Mouse (Mus musculus) layer of hippocampus, adult 11-12 months (tissue): ENCODE data around the gene Poldip3.
"Not testable (repeated sequence)": the region's sequence is repeated elsewhere in the genome, so short reads cannot be mapped to it uniquely, and the experiment has no call there.

Experiments used
- DNase-seq: peaks from one replicate; pipeline ENCODE4 v3.0.0; 2022; ENCODE audit warnings: low spot score

The Poldip3 gene

DNA sequence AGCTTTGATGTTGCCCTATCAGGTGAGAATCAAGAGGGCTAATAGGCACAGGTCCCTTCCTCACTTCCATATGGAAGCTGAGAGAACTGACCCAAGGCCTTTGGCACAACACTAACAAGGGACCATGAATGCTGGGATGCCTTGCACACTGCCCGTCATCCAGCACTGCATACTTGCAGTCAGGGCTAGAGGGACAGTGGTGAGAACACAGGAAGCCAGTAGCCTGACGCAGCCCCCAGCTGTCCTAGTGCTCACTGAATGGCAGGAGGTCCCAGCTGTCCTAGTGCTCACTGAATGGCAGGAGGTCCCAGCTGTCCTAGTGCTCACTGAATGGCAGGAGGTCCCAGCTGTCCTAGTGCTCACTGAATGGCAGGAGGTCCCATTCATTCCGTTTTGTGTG lies 22.1 kb downstream of the Poldip3 start:
- not testable (repeated sequence) for DNase-seq

DNA sequence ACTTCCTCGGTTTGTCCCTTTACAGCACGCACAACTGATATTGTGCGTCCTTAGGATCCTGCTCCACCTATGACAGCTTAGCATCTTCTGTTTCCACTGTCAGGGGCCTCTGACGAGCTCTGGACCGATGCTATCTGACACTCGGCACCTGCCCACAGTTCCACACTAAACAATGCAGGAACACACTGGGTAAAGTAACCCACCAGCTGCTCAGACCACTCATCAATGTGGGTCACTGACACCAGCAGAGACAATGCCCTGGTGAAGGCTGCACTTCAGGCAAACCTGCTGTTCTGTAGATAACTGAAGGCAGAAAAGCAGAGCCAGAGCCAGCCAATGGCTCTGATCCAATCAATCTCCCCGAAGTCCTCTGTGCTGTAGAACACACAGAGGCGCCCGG lies 22.6 kb downstream of the Poldip3 start:
- no peak for DNase-seq

DNA sequence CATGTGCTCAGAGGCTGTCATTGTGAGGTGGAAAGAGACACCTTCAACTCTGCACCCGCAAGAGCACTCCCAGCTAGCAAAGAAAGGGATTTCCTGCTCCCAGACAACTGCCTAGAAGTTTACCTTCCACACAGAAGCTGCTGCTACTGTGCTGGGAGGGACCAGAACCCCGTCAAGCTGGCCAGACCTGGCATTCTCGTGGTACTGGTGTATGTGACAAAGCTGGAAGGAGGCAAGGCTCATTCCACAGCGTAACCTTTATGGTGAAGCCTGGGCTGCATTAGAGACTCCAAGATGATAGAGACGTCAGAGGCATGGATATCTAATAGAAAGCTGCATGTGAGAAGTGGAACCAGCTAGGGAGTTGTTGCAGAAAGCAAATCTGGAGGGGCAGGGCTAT lies 24.6 kb downstream of the Poldip3 start:
- DNase-seq: no peak

DNA sequence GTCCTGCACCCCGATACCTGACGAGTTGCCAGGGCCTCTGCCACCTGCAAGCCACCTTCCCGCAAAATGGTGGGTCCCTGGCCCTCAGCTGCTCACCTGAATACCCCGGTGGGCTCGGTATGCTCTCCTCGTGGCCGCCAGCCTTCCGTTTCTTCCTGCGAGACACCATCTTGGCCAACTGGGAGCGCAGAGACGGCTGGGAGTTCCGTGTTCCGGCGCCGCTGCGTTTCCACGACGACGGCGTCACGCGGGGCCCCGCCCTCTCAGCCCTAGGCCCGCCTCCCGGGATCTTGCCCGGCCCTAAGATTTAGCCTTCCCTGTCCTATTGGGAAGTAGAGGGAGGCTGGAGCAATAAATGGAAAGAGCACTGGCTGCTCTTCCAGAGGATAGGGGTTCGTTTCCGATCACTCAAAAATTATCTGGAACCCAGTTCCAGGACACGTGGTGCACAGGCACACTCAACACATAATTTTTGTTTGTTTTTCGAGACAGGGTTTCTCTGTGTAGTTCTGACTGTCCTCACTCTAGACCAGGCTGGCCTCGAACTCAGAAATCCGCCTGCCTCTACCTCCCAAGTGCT lies 26.5 kb downstream of the Poldip3 start, which contains the start of gene Rrp7a:
Gene Rrp7a (minus strand): TSS at position 236 of the 580 bp plus-strand sequence.
- peak; percentile 90 for DNase-seq

GRCm38 (mm10) chr15:83121709-83122565 lies 27.2 kb downstream of the Poldip3 start:
- peak; percentile 60 for DNase-seq

GRCm38 (mm10) chr15:83118360-83118759 lies 30.8 kb downstream of the Poldip3 start:
- peak; percentile 62 for DNase-seq

DNA sequence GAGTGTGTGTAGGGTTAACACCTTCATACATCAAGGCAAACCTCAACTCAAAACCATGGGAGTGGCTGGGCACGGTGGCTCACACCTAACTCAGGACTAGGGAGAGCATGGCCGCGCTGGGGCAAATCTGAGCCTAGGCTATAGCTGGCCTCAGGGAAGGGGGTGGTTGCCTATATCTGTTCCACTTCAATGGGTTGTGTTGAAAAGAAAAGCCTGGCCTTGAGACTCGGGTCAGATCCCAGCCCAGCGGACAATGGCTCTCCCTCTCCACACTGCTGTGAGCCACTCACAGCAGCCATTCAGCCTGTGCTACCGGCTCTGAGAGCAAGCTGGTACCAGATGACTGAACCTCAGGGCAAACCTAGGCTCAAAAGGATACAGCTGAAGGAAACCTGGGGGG lies 34.1 kb downstream of the Poldip3 start:
- no peak for DNase-seq

GRCm38 (mm10) chr15:83114106-83114505 lies 35.1 kb downstream of the Poldip3 start:
- DNase-seq: no peak

- peak; percentile 74 for DNase-seq
These were observed 36.3 kb downstream of the Poldip3 start for GRCm38 (mm10) chr15:83112898-83113297.

DNA sequence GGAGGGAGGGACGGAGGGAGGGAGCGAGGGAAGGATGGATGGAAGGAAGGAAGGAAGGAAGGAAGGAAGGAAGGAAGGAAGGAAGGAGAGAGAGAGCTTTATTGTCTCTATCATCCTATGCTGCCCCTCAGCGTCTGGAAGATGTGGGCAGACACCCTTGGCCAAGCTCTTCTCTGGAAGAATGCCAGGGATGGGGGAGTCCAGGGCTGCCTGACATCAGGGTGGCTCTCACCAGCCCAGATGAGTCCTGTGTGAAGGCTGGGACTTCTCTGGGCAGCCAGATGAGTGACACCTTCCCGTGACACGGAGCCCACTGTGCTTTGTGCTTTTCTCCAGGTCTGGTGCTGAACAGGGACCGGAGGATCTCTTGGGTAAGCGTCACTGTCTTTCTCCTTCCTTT lies 37.3 kb downstream of the Poldip3 start:
- DNase-seq: no peak

DNA sequence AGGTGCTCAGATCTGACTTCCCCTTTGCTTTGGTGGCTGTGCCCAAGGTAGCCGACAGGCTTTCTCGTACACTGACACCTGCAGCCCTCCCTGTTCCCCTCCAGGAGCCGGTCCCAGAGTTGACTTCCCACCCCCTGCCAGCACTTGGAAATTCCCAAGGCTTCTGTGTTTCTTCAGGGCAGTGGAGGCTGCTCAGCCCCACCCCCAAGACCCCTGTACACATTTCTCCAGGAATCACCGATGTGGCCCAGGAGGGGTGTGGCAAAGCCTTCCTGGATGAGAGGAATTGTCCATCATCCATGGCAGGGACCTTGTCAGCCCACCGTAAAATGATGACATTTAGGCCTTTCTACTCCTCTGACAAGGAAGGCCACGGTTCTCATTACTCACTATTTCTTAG lies 37.9 kb downstream of the Poldip3 start:
- no peak for DNase-seq

DNA sequence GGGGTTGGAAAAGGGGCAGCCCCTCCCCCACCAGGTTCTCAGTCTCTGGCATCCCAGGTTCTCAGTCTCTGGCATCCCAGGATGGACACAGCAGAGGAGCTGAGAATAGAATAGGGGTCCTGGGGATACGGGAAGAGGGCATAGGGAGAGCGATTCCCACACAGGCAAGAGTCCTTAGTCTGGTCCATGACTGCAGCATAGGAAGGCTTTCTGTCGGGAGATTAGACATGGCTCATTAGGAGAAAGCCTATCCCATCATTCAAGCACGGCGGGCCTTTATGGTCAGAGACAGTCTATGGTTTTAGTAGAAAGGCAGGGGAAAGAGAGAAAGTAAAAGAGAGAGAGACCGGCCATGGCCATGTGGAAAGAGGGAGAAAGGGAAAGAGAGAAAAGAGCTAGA lies 41.4 kb downstream of the Poldip3 start:
- DNase-seq: no peak

- DNase-seq: no peak
These were observed 42.8 kb downstream of the Poldip3 start for GRCm38 (mm10) chr15:83106426-83106825.

GRCm38 (mm10) chr15:83103111-83103510 lies 46.1 kb downstream of the Poldip3 start:
- no peak for DNase-seq

- DNase-seq: no peak
These were observed 48.9 kb downstream of the Poldip3 start for GRCm38 (mm10) chr15:83100332-83100662.

DNA sequence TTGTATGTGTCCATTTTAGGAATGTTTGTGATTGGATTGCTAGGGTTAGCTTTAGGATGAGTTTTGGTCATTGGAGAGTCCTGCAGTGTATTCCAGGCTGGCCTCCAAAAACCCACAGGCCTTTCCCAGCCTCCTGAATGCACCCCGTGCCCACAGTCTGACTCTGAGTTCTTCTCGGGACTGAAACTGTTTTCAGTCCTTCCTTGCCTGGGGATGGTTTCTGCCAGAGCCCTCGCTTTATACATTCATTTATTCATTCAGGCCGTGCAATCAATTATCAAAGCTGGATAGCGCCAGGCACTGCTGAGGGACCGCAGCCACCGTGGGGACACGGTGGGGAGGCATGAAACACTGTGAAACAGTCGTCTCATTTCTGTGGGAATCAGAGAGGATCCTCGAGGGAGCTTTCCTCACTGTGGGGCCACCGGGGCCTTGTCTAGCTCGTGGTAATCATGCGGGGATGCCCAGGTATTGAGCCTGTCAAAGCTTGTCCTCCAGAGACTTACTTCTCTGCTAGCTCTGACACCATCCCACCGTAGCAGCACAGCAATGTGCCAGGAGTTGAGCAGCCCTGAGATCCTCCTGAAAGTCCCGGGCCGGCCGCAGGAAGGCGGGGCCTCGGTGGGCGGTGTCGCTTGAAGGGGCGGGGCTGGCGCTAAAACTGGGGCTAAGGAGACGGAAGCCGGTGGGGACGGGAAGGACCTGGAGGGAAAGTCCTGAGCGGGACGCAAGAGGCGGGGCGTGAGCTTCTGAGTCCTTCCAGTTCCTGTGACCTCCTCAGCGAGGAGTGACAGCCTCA lies 49.5 kb downstream of the Poldip3 start:
- peak; percentile 70 for DNase-seq

GRCm38 (mm10) chr15:83095950-83096349 lies 53.2 kb downstream of the Poldip3 start:
- DNase-seq: no peak

DNA sequence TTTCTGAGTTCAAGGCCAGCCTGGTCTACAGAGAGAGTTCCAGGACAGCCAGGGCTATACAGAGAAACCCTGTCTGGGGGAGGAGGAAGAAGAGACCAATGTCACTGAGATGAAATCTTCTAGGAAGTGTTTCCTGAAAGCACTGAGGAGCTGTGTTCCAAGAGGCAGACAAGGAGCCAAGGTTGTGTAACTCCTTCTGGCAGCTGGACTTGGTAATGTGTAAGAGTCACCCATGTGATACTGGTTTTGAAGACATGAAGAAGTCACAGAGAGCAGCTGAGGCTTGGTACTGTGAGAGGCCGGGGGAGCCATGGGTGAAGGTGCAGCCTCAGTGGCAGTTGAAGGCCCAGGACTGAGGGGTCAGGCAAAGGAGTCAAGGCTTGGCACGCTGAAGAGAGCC lies 55.5 kb downstream of the Poldip3 start:
- no peak for DNase-seq

DNA sequence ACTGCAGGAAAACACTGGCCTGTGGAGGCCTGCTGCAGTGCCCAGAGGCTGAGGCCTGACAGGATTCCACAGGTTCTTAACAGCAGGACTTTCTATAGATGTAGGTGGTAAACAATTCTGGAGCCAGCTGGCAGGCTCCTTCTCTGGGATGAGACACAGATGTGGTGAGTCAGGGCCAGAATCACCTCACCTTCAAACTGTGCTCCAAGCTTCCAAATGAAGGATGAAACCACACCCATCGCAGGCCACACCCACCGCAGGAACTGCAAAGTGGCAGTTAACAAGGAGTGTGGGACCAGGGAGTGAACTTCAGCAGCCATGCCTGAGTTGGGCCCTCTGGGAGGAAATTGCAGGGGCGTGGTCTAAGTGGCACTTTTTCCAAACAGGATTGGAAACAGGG lies 58.3 kb downstream of the Poldip3 start:
- DNase-seq: no peak

DNA sequence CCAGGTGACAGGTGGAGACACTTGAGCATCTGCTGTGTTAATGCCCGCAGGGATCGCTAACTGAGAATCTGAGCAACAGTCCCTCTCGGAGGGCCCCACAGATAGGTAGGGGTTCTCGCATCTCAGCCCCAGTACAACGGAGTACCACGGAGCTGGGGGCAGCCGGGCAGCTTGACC lies 59.9 kb downstream of the Poldip3 start, which contains the start of gene Serhl:
Gene Serhl (plus strand): TSS at position 78 of the 177 bp plus-strand sequence.
- no peak for DNase-seq

DNA sequence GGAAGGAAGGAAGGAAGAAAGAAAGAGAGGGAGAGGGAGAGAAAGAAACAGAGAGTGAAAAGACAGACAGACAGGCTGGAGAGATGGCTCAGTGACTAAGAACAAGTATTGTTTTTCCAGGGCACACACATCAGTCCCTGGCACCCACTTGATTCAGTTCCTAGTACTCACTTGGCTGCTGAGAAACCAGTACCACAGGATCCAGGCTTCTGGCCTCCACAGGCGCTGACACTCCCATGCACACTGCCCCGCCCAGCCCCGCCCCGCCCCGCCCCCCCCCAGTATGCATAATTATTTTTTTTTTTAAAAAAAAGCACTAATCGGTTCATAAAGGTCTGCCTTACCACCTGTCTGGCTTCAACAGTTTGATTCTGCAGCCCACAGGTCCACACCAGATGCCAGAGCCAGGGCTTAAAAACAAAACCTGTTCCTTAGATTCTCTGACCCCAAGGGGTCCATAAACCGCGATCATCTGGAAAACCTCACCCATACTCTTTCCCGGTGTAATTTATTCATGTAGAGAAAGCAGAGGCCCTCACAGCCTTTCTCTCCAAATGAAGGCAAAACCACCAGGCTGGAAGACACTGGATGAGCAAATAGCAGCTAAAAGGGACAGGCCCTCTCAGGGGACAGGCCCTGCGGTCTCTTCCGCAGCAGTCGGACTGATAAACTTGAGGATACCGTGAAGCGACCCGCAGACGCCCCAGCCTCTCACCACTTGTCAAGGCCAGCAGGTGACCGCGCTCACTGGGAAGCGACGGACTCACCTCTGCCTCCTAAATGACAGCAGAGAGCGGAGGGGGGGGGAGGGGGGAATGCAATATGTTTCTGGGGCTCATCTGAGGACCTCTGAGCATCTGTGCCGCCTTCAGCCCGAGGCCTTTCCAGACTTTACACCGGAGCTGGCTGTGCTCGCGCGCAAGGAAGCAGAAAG lies 60.4 kb downstream of the Poldip3 start:
- DNase-seq: no peak
